Mouse (Mus musculus): Measurements from ENCODE around the gene Adamts17. TPM values are rescaled to one million over a fixed set of nuclear protein-coding genes. Genes with fewer than 3 reads are reported as not detected.

Adamts17 gene
- total and polyA plus RNA-seq, 3 experiments = under 0.01 TPM; not detected in 2

GRCm38 (mm10) chr7:66902376-66902775 lies 62.8 kb downstream of the Adamts17 start:
- Histone ChIP-seq H3K36me3 (replicated peaks) (no peaks in the 10 kb centered on the region), H3K9me3 (replicated peaks) (peaks cover 10% of the 10 kb centered on the region; the same call in 1 of the 2 replicates), H3K4me1 (ENCODE audit: insufficient read depth, low read depth, low read length) (no peaks in the 10 kb centered on the region), H3K27me3 (ENCODE audit: insufficient read depth, low read length) (0 out of 2 replicates have a peak, but pooled peaks cover 2% of the 10 kb centered on the region), H3K4me3 (ENCODE audit: low read depth, low read length) (no peak overlapping the region)
- DNase-seq (ENCODE audit: low spot score) (no peak), ATAC-seq (ENCODE audit: extremely low read depth, insufficient number of reproducible peaks, low FRiP score, poor library complexity, severe bottlenecking) (no peak)
- TF ChIP-seq CTCF (IDR thresholded peaks at IDR 0.05; ENCODE audit: low read depth, low read length) = no peak

- DNase-seq (ENCODE audit: low spot score) (no peak), ATAC-seq (ENCODE audit: extremely low read depth, insufficient number of reproducible peaks, low FRiP score, poor library complexity, severe bottlenecking) (no peak)
- H3K27me3 ChIP-seq (ENCODE audit: insufficient read depth, low read length) = 0 out of 2 replicates have a peak, but pooled peaks cover 2% of the 10 kb centered on the region
- no peaks in the 10 kb centered on the region for H3K36me3 ChIP-seq (replicated peaks)
- no peak overlapping the region for H3K4me3 ChIP-seq (ENCODE audit: low read depth, low read length)
- H3K4me1 ChIP-seq (ENCODE audit: insufficient read depth, low read depth, low read length) = no peaks in the 10 kb centered on the region
- peaks cover 10% of the 10 kb centered on the region; the same call in 1 of the 2 replicates for H3K9me3 ChIP-seq (replicated peaks)
- TF ChIP-seq CTCF (IDR thresholded peaks at IDR 0.05; ENCODE audit: low read depth, low read length) (no peak), GATA1 (IDR thresholded peaks at IDR 0.05; ENCODE audit: borderline replicate concordance, low read length) (no peak), TAL1 (conservative IDR thresholded peaks at IDR 0.05; ENCODE audit: low read depth, low read length) (no peak), POLR2AphosphoS5 (IDR thresholded peaks at IDR 0.05; ENCODE audit: insufficient replicate concordance, low read depth, low read length) (no peak), GATA2 (IDR thresholded peaks at IDR 0.05; ENCODE audit: borderline replicate concordance, low read depth, low read length) (no peak)
These were observed 63.5 kb downstream of the Adamts17 start for GRCm38 (mm10) chr7:66903014-66903413.

- Histone ChIP-seq H3K9me3 (replicated peaks) (peaks cover 10% of the 10 kb centered on the region; the same call in 1 of the 2 replicates), H3K4me1 (ENCODE audit: insufficient read depth, low read depth, low read length) (no peaks in the 10 kb centered on the region), H3K27me3 (ENCODE audit: insufficient read depth, low read length) (0 out of 2 replicates have a peak, but pooled peaks cover 2% of the 10 kb centered on the region), H3K4me3 (ENCODE audit: low read depth, low read length) (no peak overlapping the region), H3K36me3 (replicated peaks) (no peaks in the 10 kb centered on the region)
- no peak for DNase-seq (ENCODE audit: low spot score)
- ATAC-seq (ENCODE audit: extremely low read depth, insufficient number of reproducible peaks, low FRiP score, poor library complexity, severe bottlenecking) = no peak
- no peak for TF ChIP-seq POLR2AphosphoS5 (IDR thresholded peaks at IDR 0.05; ENCODE audit: insufficient replicate concordance, low read depth, low read length)
- no peak for TF ChIP-seq CTCF (IDR thresholded peaks at IDR 0.05; ENCODE audit: low read depth, low read length)
- TF ChIP-seq GATA1 (IDR thresholded peaks at IDR 0.05; ENCODE audit: borderline replicate concordance, low read length) = no peak
- no peak for TF ChIP-seq GATA2 (IDR thresholded peaks at IDR 0.05; ENCODE audit: borderline replicate concordance, low read depth, low read length)
- TF ChIP-seq TAL1 (conservative IDR thresholded peaks at IDR 0.05; ENCODE audit: low read depth, low read length) = no peak
These were observed 66.4 kb downstream of the Adamts17 start for GRCm38 (mm10) chr7:66905941-66906340.

- H3K36me3 ChIP-seq (replicated peaks) = no peaks in the 10 kb centered on the region
- TF ChIP-seq GATA1 (IDR thresholded peaks at IDR 0.05; ENCODE audit: borderline replicate concordance, low read length) (no peak), TAL1 (conservative IDR thresholded peaks at IDR 0.05; ENCODE audit: low read depth, low read length) (no peak), CTCF (IDR thresholded peaks at IDR 0.05; ENCODE audit: low read depth, low read length) (no peak), GATA2 (IDR thresholded peaks at IDR 0.05; ENCODE audit: borderline replicate concordance, low read depth, low read length) (no peak), POLR2AphosphoS5 (IDR thresholded peaks at IDR 0.05; ENCODE audit: insufficient replicate concordance, low read depth, low read length) (no peak)
- DNase-seq (ENCODE audit: low spot score) = no peak
- no peak overlapping the region for H3K4me3 ChIP-seq (ENCODE audit: low read depth, low read length)
- H3K27me3 ChIP-seq (ENCODE audit: insufficient read depth, low read length) = no peaks in the 10 kb centered on the region
- H3K9me3 ChIP-seq (replicated peaks) = peaks cover 3% of the 10 kb centered on the region
- no peaks in the 10 kb centered on the region for H3K4me1 ChIP-seq (ENCODE audit: insufficient read depth, low read depth, low read length)
- no peak for ATAC-seq (ENCODE audit: extremely low read depth, insufficient number of reproducible peaks, low FRiP score, poor library complexity, severe bottlenecking)
These were observed 73.3 kb downstream of the Adamts17 start for GRCm38 (mm10) chr7:66912866-66913265.

GRCm38 (mm10) chr7:66923595-66923994 lies 84.1 kb downstream of the Adamts17 start:
- Histone ChIP-seq H3K4me3 (ENCODE audit: low read depth, low read length) (no peak overlapping the region), H3K27me3 (ENCODE audit: insufficient read depth, low read length) (no peaks in the 10 kb centered on the region), H3K9me3 (replicated peaks) (peaks cover 2% of the 10 kb centered on the region; the same call in 1 of the 2 replicates), H3K4me1 (ENCODE audit: insufficient read depth, low read depth, low read length) (no peaks in the 10 kb centered on the region), H3K36me3 (replicated peaks) (no peaks in the 10 kb centered on the region)
- no peak for DNase-seq (ENCODE audit: low spot score)
- TF ChIP-seq POLR2AphosphoS5 (IDR thresholded peaks at IDR 0.05; ENCODE audit: insufficient replicate concordance, low read depth, low read length) (no peak), CTCF (IDR thresholded peaks at IDR 0.05; ENCODE audit: low read depth, low read length) (no peak), GATA1 (IDR thresholded peaks at IDR 0.05; ENCODE audit: borderline replicate concordance, low read length) (no peak), GATA2 (IDR thresholded peaks at IDR 0.05; ENCODE audit: borderline replicate concordance, low read depth, low read length) (no peak), TAL1 (conservative IDR thresholded peaks at IDR 0.05; ENCODE audit: low read depth, low read length) (no peak)
- no peak for ATAC-seq (ENCODE audit: extremely low read depth, insufficient number of reproducible peaks, low FRiP score, poor library complexity, severe bottlenecking)

- no peaks in the 10 kb centered on the region for H3K27me3 ChIP-seq (ENCODE audit: insufficient read depth, low read length)
- DNase-seq (ENCODE audit: low spot score) (no peak), ATAC-seq (ENCODE audit: extremely low read depth, insufficient number of reproducible peaks, low FRiP score, poor library complexity, severe bottlenecking) (no peak)
- no peak overlapping the region for H3K4me3 ChIP-seq (ENCODE audit: low read depth, low read length)
- H3K9me3 ChIP-seq (replicated peaks) = peaks cover 2% of the 10 kb centered on the region; the same call in 1 of the 2 replicates
- TF ChIP-seq GATA2 (IDR thresholded peaks at IDR 0.05; ENCODE audit: borderline replicate concordance, low read depth, low read length) (no peak), CTCF (IDR thresholded peaks at IDR 0.05; ENCODE audit: low read depth, low read length) (no peak), TAL1 (conservative IDR thresholded peaks at IDR 0.05; ENCODE audit: low read depth, low read length) (no peak), GATA1 (IDR thresholded peaks at IDR 0.05; ENCODE audit: borderline replicate concordance, low read length) (no peak), POLR2AphosphoS5 (IDR thresholded peaks at IDR 0.05; ENCODE audit: insufficient replicate concordance, low read depth, low read length) (no peak)
- no peaks in the 10 kb centered on the region for H3K4me1 ChIP-seq (ENCODE audit: insufficient read depth, low read depth, low read length)
- no peaks in the 10 kb centered on the region for H3K36me3 ChIP-seq (replicated peaks)
These were observed 84.6 kb downstream of the Adamts17 start for GRCm38 (mm10) chr7:66924104-66924503.
